Mouse (Mus musculus): ENCODE results near the gene Lce1m.

GRCm38 (mm10) chr3:93018960-93019359 lies at the start of gene Lce1m:
- TF ChIP-seq CTCF (IDR thresholded peaks at IDR 0.05; ENCODE audit: low read depth) (no peak), EP300 (IDR thresholded peaks at IDR 0.05; ENCODE audit: low read depth) (no peak)
